Mouse (Mus musculus) megakaryocyte, embryonic 14.5 days (primary cell): ENCODE measurements around the gene Spin4.

Source experiments
- FLI1 ChIP-seq: IDR thresholded peaks from 2 replicates; pipeline ENCODE4 v1.6.1; 2012; ENCODE audit warnings: low read length, inconsistent platforms, mixed read lengths
- GATA1 ChIP-seq: IDR thresholded peaks from 3 replicates; pipeline ENCODE4 v1.6.1; 2012; ENCODE audit warnings: mixed read lengths, low read length, inconsistent platforms, borderline replicate concordance

GRCm38 (mm10) chrX:94994113-94994512, 32.4 kb downstream of the Spin4 start:
- no peak for TF ChIP-seq FLI1
- no peak for TF ChIP-seq GATA1
